Mouse (Mus musculus) NIH3T3 (cell line): ENCODE data around the gene Sgcd.
"Not testable (repeated sequence)": the region's sequence is repeated elsewhere in the genome, so short reads cannot be mapped to it uniquely, and the experiment has no call there.

Experiments
- DNase-seq: peaks from one replicate; pipeline ENCODE4 v3.0.0-alpha.2; 2012; ENCODE audit warnings: low read depth

The Sgcd gene

DNA sequence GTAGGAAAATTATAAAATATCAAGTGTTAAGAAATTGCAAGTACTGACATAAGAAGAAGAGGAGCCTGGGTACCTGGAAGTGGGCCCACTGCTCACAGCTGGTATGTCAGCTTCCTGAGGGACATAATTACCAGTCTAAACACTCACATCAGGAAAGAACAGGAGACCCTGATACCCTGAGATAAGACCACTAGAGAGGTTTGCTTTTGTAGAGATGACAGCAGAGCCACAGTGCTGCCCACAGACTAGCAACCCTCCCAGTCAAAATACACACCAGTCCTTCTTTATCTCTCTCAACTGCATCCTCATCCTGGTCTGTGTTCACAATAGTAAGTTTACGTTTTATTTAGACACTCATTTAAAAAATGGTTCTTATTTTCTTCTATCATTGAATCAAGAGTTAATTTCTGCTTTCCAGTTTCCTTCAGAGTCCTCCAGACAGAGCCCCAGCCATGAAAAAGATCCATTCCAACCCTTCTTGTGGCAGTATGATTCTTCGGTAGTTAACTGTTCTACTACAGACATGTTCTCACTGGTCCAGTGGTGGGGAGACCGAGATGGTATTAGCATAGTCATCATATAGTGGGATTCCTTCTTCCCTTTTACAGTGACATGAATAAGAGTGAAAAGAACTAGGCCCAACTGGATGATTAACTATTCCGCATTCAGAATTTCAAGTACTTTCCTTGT is 211.4 kb downstream of the Sgcd start:
- no peak for DNase-seq

DNA sequence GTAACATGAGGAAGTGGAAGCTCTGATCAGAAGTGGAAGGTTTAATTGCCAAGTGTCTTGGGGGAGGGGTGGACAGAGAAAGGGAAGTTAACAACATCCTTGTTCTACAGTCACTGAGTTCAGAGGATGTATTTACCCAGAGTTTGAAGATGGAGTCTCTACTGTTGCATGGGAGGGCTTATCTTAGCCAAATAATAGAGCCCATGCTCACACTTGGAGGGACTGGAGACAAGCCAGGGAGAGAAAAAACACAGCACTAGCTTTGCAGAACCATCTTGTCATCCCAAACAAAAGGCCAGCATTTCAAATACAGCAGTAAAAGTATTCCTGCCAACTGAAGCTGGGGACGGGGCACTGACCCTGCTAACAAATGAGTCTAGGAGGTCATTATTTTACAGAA is 212.8 kb downstream of the Sgcd start:
- DNase-seq, result no peak

DNA sequence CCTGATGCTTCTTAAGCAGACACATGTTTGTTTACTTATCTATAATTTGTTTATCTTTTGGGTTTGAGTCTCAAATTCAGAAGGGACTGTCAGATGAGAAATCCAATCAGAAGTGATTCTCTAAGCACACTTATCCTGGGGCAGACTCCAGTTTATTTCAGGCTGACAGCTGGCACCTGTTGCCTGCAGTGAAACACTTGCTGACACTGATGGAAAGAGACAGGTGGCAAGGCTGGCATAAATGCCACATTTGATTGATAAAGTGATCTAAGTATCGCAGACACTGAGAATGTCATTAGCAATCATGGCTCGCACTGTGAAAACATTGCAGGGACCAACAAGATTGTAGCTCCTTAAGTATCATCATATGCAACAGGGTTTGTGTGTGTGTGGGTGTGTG is 222.9 kb downstream of the Sgcd start:
- DNase-seq, result no peak

DNA sequence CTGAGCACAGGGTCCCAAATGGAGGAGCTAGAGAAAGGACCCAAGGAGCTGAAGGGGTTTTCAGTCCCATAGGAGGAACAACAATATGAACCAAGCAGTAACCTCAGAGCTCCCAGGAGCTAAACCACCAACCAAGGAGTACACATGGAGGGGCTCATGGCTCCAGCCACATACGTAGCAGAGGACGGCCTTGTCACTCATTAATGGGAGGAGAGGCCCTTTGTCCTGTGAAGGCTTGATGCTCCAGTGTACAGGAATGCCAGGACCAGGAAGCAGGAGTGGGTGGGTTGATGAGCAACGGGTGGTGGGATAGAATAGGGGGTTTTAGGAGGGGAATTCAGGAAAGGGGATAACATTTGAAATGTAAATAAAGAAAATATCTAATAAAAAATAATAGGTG is 225.2 kb downstream of the Sgcd start:
- DNase-seq, result not testable (repeated sequence)

DNA sequence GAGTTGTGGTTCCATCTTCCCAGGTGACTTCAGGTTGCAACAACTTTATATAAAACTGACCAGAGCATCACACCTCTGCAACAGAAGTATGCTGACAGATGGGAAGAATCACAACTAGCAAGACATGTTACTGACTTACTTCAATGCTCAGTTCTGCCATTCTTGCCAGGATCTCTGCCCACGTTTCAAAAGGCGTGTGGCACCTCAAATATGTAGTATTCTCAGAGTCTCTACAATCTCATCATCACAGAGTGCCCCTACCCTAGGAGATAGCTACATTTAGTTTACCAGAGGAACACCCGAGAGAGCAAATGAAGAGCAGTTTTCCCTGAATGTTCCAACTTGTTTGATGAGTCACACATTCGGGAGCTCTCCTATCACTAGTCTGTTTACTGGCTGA is 229.8 kb downstream of the Sgcd start:
- DNase-seq, result no peak

DNA sequence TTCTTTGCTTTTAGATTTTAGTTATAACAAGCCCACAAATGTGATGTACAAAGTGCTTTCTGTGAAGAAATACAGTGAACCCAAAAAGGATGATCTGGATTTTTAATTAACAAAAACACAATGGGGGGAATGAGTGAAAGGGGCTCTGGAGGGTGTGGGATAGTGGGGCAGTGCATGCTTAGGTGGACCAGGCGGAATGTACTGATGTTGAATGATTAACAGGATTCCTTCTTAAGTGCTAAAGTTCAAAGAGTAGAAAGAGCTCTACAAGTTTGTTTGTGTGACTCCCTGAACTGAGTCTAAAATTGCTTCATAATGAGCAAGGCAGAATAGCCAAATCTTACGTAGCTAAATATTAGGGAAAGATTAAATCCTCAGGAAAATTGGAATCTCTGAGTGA is 246.0 kb downstream of the Sgcd start:
- no peak for DNase-seq

DNA sequence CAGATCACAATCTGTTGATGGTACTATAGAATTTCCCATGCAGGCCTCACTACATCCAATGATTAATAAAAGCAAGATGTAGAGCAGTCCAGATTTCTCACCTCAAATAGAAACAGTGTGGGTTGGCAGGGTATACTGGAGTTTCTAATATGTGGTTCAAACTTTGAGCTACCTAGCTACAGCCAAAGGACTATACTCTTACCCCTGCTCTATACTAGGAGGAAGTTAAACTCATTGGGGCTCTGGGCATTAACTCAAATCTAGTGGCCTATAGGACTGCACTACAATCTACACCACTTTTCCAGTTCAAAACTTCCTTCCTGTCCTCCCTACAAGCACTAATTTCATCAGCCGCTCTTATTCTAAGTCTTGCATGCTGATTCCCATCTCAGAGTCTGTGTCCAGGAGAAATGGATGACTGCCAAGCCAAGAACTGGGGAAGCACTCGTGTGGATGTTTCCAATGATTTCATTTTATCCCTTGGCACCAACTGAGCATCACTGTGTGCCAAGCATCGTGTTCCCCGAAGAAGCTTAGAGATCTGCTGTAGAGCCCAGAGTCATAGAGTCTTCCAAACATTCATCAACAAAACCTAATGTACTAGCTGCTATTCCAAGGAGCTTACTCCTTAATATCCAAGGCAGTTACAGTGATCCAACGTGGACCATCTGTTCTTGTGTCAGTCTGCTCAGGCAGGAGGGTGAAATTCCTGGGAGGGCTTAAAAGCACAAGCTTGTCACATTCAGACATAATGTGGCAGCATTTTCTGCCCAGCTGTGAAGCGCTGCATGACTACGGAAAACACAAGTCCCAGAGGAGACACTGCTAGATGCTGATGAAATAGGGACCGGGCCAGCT is 283.6 kb downstream of the Sgcd start:
- DNase-seq, result no peak

DNA sequence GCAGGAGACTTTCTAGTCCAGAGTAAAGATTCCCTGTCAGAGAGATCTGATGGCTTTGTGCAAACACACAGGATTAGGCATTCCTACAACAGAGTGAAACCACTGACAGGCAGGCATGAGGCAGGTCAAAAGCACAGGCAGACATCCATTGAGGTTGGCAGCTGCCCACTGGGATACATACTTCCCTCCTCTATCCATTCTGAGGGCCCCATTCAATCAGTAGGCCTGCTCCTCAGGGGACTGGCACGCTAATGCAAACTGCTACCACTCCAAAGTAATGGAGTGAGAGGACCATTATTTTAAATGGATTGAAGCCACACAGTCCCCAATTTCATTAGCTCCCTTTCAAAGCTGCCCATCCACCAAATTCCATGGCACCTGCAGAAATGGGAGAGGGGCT is 293.2 kb downstream of the Sgcd start:
- DNase-seq, result no peak

DNA sequence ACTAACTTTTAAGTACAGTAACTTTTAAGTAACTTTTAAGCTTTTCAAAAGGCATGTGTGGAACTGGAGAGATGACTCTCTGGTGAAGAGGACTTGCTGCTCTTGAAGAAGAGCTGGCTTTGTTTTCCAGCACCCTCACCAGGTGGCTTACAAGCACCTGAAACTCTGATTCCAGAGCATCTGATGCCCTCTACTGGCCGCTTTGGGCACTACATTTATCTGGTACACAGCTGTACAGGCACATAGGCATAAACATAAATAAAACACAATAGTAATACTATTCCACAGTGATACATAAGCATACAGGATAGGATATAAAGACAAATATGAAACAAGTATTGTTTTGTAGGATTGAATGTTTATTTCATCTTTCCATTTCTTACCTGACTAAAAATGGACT is 330.6 kb downstream of the Sgcd start:
- DNase-seq, result peak; percentile 66

DNA sequence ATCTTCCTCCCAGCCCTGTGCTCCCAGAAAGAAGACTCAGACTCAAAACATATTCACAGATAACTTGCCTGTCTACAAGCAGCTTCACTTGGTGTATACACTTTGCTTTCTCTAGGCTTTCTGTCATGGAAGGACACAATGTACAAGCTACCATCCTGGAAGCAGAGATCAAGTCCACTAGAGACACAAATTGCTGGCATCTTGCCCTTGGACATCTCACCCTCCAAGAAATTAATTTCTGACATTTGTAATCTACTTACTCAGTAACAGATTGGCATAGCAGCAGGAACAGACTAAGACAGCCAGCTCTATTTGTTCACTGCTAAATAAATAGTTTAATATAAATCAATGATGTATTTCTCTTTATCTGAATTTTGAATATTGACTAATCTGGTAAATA is 342.9 kb downstream of the Sgcd start:
- no peak for DNase-seq

DNA sequence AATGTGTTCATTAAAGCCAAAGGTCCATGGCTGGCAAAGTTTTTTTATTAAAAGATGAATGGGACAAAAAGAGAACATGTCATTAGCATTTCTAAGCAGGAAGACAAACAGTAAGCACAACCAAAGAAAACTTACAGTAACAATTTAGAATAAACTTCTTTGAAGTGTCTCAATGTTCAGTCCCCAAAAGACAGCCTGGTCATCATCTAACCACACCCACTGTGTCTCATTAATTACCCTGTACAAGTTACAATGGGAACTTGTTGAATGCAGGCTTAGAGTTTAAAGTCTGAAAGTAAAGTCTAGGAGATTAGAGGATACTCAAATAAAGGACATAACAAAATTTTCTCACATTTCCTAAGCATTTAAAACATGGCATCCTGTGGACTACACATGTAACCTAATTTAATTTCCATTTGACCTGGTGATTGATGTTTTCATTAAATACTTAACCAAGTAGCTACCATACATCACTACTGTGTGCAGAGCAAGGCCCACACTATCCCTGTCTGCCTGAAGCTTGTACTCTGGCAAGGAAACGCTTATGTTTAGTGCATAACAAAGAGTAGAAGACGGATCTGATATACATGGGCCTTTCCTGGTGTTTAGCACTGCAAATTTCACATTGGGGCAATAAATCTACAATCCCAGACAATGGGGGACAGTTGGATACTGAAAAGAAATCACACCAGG is 347.1 kb downstream of the Sgcd start:
- DNase-seq, result no peak

DNA sequence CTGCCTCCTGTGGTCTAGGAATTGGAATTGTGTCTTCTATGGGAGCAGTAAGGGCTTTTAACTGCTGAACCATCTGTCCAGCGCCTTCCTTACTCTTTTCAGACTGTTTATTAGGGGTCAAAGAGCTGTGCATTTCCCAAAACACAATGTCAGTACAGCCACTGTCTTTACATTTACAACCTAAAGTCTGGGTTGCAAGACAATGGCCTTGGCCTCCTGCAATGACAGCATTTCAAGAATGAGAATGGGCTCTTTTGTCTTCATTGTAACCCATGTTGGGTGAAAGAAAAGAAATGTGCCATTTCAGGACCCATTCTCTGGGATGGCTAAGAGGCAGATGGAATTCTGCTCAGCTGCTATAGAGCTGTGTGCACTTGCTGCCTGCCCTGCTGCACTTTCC is 348.2 kb downstream of the Sgcd start:
- no peak for DNase-seq

DNA sequence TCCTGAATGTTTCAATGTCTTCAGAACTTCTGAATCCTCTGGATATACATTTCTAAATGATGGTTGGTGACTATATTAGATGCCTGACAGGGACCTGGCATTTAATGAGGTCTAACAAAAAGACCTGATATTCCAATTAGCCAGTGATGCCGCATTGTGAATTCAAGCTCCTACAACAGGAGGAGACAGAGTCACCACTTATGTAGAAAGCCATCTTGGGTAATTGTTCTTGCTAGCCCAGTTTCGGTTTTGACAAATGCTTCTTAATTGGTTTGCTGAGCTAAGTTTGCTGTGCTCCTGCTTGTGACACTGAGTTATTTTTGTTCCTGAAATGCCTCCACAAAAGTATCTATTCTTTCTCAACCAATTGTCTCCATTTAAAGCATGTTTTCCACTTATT is 358.6 kb downstream of the Sgcd start:
- DNase-seq, result no peak

DNA sequence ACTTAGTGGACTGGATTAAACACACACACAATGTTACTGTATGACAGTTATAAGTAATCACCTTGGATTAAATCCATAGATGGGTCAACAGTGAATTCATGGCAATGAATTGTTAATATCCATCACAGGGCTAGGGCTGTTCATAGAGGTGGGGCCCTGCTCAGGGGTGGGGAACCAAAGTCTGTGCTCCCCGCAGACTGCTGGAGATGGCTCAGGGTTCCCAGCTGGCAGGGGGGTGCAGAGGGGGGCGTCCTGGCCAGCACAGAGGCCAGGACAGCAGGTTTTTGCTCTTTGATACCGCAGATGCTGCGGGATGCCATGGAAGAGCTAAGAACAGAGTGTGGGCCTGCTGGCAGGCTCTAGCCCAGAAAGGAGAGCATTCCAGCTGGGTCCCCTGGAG is 378.9 kb downstream of the Sgcd start:
- DNase-seq, result no peak

DNA sequence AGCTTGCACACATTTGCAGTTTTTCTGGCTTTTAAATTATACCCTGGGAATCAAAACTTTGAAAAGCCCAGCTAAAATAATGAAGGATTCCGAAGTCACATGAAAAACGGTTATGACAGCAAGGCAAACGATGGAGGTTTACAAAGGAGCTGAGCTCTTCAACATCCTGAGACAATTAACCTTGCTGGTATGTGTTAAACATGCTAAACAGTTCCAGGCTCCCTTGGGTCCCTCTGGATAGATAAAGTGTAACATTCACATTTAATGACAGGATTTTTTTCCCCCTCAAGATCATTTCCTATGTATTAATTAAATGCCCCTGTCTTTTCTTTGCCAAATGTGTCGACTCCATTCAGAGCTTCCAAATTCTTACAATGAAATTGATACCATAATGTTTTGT is 414.1 kb downstream of the Sgcd start:
- DNase-seq, result no peak

DNA sequence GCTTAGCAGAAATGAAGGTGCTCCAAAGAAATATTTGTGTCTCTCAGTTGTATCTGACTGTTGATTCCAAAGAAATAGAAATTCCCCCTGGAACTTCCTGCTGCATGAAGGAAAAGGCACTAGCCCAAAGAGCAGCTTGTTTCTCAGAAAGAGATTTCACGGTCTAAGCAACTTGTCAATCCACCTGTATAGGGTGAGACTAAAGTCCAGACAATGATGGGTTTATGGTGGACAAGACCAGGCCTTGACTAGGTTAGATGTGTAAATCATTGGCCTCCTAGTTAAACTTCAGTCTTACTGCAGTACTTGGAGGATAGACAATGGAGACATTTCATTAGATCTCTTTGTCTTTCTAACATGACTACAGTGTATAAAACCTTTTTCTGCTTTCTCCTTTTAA is 420.3 kb downstream of the Sgcd start:
- no peak for DNase-seq

DNA sequence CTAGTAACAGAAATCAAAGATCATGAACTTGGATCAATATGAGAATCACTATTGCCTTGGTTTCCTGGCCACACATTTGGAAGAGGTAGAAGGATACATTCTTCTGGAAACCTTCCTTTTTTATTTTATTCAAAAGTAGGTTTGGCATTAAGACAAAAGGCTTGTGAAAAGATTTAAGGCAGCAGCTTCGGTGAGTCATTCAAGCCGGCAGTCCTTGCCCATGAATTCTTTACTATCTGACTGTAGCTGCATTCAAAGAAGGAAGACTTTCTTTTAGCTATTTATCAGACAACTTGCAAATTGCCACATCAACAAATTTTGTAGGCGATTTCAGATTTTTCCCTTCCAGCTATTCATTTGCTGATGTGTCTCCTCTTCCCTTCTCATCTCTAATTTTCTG is 422.6 kb downstream of the Sgcd start:
- peak; percentile 10 for DNase-seq

DNA sequence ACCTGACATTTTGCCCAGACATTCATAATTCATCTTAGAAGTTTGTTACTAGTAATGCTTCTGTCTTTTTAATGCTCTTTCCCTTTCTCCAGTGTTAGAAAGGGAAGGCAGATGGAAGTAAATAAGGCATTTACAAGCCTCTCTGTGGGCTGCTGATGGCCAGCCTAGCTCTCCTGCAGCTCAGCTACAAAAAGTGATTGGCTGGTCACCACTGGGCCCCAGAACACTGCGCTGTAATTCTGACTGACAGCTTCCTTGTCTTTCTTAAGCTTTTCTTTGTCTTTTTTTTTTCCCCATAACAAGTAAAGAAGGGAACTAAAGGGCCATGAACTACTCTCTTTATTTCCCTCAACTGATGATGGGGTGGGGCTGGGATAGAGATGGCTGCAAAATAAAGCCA is 463.9 kb downstream of the Sgcd start:
- no peak for DNase-seq

DNA sequence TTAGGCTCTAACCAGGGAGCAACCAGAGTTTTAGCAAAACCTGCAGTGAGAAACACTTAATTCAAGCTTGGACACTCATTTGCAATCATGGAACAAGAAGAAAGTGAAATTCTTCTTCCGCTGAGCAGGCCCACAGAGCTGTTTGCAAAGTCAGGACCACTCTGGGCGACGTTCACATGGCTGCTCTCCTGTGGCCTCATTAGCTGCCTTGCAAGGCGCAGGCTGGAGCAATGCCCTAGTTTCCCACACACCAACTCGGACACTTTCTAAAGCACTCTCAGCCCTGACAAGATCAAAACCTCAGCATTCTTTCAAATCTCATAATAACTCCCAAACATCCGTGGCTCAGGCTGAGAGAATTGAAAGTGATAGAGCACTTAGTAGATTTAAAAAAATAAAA is 480.7 kb downstream of the Sgcd start:
- DNase-seq, result no peak

DNA sequence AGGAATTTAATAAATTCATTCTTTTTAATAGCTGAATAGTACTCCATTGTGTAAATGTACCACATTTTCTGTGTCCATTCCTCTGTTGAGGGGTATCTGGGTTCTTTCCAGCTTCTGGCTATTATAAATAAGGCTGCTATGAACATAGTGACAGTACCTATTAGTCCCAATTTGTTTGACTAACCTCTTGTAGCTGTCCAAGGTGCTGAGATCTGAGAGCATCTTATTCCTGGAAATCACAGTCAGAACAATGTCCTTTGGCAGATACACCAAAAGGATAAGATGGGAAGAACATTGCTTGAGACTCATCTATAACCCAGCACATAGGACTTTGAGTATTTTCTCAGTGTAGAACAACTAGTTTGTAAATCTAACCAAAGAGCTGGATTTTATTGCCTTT is 485.5 kb downstream of the Sgcd start:
- peak; percentile 38 for DNase-seq

DNA sequence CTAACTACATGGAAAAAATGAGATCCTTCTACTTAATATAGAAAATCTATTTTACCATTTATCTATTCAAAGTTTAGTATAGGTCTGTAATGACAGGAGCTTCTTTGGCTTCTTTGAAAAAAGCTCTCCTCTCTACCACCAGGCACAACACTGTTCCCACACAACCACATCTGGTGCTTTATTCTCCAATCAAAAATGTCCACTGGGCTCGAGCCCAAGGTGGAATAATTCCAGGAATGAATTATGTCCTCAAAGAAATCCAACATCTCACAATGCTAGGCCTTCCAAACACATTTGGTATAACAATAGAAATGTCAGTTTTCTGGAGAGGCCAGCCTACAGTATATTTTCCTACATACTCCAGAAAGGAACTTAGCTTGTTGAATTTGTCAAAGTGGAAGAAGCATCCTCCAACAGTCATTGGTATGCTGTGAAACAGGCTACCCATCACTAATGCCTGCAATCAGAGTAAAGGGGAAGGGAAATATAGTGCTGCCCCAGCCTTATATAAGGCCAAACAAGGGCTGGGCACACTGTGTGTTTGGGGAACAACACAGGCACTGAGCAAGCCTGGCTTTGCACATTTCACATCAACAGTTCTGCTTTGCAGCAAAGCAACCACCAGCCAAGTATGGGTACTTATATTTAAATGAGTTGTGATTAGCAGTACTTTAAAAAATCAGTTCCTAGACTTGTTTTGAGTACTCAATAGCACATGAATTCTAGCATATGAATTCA is 515.1 kb downstream of the Sgcd start:
- DNase-seq, result no peak

DNA sequence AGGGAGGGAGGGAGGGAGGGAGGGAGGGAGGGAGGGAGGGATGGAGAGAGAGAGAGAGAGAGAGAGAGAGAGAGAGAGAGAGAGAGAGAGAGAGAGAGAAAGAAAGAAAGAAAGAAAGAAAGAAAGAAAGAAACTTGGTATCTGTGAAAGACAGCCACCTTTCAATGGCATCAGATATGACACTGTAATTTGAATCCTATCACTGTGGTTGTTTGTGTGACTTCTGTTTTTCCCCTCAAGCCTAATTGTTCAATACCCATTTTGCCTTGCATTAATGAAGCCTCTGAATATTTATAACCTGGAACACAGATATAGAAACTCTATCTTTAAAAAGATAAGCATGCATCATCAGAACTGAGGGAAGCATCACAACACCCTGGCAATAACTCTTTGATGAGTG is 528.1 kb downstream of the Sgcd start:
- DNase-seq, result not testable (repeated sequence)
